ENCODE assay signal across 10 mouse cellular contexts in genomic region chr14:52313931-52314807, GRCm38 (mm10). TPM values are rescaled to one million over a fixed set of nuclear protein-coding genes. Genes with fewer than 3 reads are reported as not detected.
DNase-seq lines count a peak whose midpoint lies in the region; ATAC-seq and TF ChIP-seq lines count a peak whose summit lies in the region.
"Had no signal": no experiment of that assay in that cellular context is flagged by ENCODE, and none has a peak within 500 bp of the region (broad histone marks: within the 10 kb centered on the region; RNA-seq: fewer than 3 reads in every experiment).

No protein-coding gene starts in this region.

- DNase-seq in kidney, adult 11 months, result no peak
- no peak for DNase-seq in embryonic facial prominence, embryonic 11.5 days (ENCODE audit: low spot score)
- no peak for DNase-seq in midbrain, postnatal 0 days (ENCODE audit: low spot score)
- no peak for DNase-seq in layer of hippocampus, adult 8-10 months (ENCODE audit: low spot score in 2 of 2)
- DNase-seq in layer of hippocampus, adult 9-11 months, result no peak
- no peak for DNase-seq in thymus, postnatal 4 days
- DNase-seq: right cerebral cortex, postnatal 4 days had no signal

- peaks cover 6% of the 10 kb centered on the region; the same call in 1 of the 2 replicates for H3K9me3 ChIP-seq in kidney, embryonic 16.5 days (ENCODE audit: low read length)
- no peaks in the 10 kb centered on the region for H3K9me3 ChIP-seq in embryonic facial prominence, embryonic 11.5 days (replicated peaks; ENCODE audit: control insufficient read depth, low read length)
- no peaks in the 10 kb centered on the region for H3K9me3 ChIP-seq in hindbrain, embryonic 16.5 days (ENCODE audit: control insufficient read depth, low read length)
- no peaks in the 10 kb centered on the region for H3K9me3 ChIP-seq in midbrain, postnatal 0 days (ENCODE audit: low read length)

- 0 out of 2 replicates have a peak, but pooled peaks have one; percentile 4 for TF ChIP-seq CTCF in midbrain, postnatal 0 days (IDR thresholded peaks at IDR 0.05)

- H3K36me3 ChIP-seq in kidney, embryonic 16.5 days (ENCODE audit: insufficient read depth, low read length), result peaks cover 47% of the 10 kb centered on the region
- H3K36me3 ChIP-seq in embryonic facial prominence, embryonic 11.5 days (replicated peaks; ENCODE audit: control insufficient read depth, insufficient read depth, low read depth, low read length), result peaks cover 29% of the 10 kb centered on the region
- peaks cover 21% of the 10 kb centered on the region for H3K36me3 ChIP-seq in hindbrain, embryonic 16.5 days (ENCODE audit: control insufficient read depth, insufficient read depth, low read length)
- peaks cover 26% of the 10 kb centered on the region for H3K36me3 ChIP-seq in midbrain, postnatal 0 days (ENCODE audit: insufficient read depth, low read length)

- peak overlapping the region; percentile 88 for H3K4me3 ChIP-seq in kidney, embryonic 16.5 days (ENCODE audit: low read length)
- H3K4me3 ChIP-seq in embryonic facial prominence, embryonic 11.5 days (ENCODE audit: low read depth, low read length), result no peak overlapping the region; the same call in 1 of the 2 replicates
- H3K4me3 ChIP-seq in hindbrain, embryonic 16.5 days (ENCODE audit: low read length), result peak overlapping the region; percentile 61
- peak overlapping the region; percentile 86; the same call in 1 of the 2 replicates for H3K4me3 ChIP-seq in midbrain, postnatal 0 days (ENCODE audit: low read depth, low read length)

- 0 out of 2 replicates have a peak overlapping the region, but pooled peaks have one; percentile 94 for H3K9ac ChIP-seq in kidney, embryonic 16.5 days (replicated peaks; ENCODE audit: low read length)
- no peak overlapping the region; the same call in 1 of the 2 replicates for H3K9ac ChIP-seq in embryonic facial prominence, embryonic 11.5 days (replicated peaks; ENCODE audit: low read length)
- peak overlapping the region; percentile 87; the same call in 1 of the 2 replicates for H3K9ac ChIP-seq in hindbrain, embryonic 16.5 days (ENCODE audit: low read depth, low read length)
- no peak overlapping the region; the same call in 1 of the 2 replicates for H3K9ac ChIP-seq in midbrain, postnatal 0 days (replicated peaks; ENCODE audit: low read length, poor library complexity, severe bottlenecking)

- 86% methylated on average over 26 of the region's 26 CpGs for WGBS in kidney, embryonic 16.5 days
- 88% methylated on average over 26 of the region's 26 CpGs for WGBS in embryonic facial prominence, embryonic 11.5 days
- 80% methylated on average over 26 of the region's 26 CpGs for WGBS in hindbrain, embryonic 16.5 days
- 78% methylated on average over 26 of the region's 26 CpGs for WGBS in midbrain, postnatal 0 days

- H3K4me2 ChIP-seq in kidney, embryonic 16.5 days (replicated peaks; ENCODE audit: low read depth, low read length), result peak overlapping the region; percentile 72
- peak overlapping the region; percentile 87; the same call in 1 of the 2 replicates for H3K4me2 ChIP-seq in embryonic facial prominence, embryonic 11.5 days (ENCODE audit: low read depth, low read length)
- H3K4me2 ChIP-seq in hindbrain, embryonic 16.5 days (ENCODE audit: low read length), result peak overlapping the region; percentile 93
- H3K4me2 ChIP-seq in midbrain, postnatal 0 days (ENCODE audit: low read depth, low read length, poor library complexity, severe bottlenecking), result peak overlapping the region; percentile 85

- ATAC-seq in kidney, embryonic 16.5 days (ENCODE audit: low FRiP score, low TSS enrichment), result no peak
- ATAC-seq in embryonic facial prominence, embryonic 11.5 days (replicated peaks; ENCODE audit: insufficient number of reproducible peaks, low FRiP score, low TSS enrichment, low read depth), result no peak
- no peak for ATAC-seq in hindbrain, embryonic 16.5 days
- no peak for ATAC-seq in midbrain, postnatal 0 days (ENCODE audit: low FRiP score)

- H3K4me1 ChIP-seq in kidney, embryonic 16.5 days (ENCODE audit: insufficient read depth, low read length), result peaks cover 39% of the 10 kb centered on the region
- H3K4me1 ChIP-seq in embryonic facial prominence, embryonic 11.5 days (ENCODE audit: control insufficient read depth, insufficient read depth, low read length), result peaks cover 9% of the 10 kb centered on the region
- peaks cover 45% of the 10 kb centered on the region for H3K4me1 ChIP-seq in hindbrain, embryonic 16.5 days (ENCODE audit: control insufficient read depth, insufficient read depth, low read depth, low read length)
- peaks cover 13% of the 10 kb centered on the region for H3K4me1 ChIP-seq in midbrain, postnatal 0 days (ENCODE audit: insufficient read depth, low read length)

- no peaks in the 10 kb centered on the region for H3K27me3 ChIP-seq in kidney, embryonic 16.5 days (ENCODE audit: insufficient read depth, low read length)
- H3K27me3 ChIP-seq in embryonic facial prominence, embryonic 11.5 days (ENCODE audit: control insufficient read depth, insufficient read depth, low read length), result no peaks in the 10 kb centered on the region
- no peaks in the 10 kb centered on the region for H3K27me3 ChIP-seq in hindbrain, embryonic 16.5 days (replicated peaks; ENCODE audit: control insufficient read depth, insufficient read depth, low read length)
- H3K27me3 ChIP-seq in midbrain, postnatal 0 days (ENCODE audit: insufficient read depth, low read length), result no peaks in the 10 kb centered on the region

- H3K27ac ChIP-seq in kidney, embryonic 16.5 days (ENCODE audit: low read length), result no peak overlapping the region
- no peak overlapping the region for H3K27ac ChIP-seq in embryonic facial prominence, embryonic 11.5 days (replicated peaks; ENCODE audit: low read depth, low read length)
- H3K27ac ChIP-seq in hindbrain, embryonic 16.5 days (ENCODE audit: low read depth, low read length), result no peak overlapping the region
- 0 out of 2 replicates have a peak overlapping the region, but pooled peaks have one; percentile 18 for H3K27ac ChIP-seq in midbrain, postnatal 0 days (ENCODE audit: low read depth, low read length)

RNA-seq across cellular contexts. Expression of gene Mettl3, which starts 9.2 kb away (rescaled TPM):
- 51.7 and 57.0 TPM in 2 replicates for polyA plus RNA-seq in kidney, embryonic 16.5 days (2015; fragmentation: Nextera tagmentation; extraction: Ambion mirVana)
- polyA plus RNA-seq in embryonic facial prominence, embryonic 11.5 days (2014; fragmentation: Nextera tagmentation; extraction: Ambion mirVana), result 49.8 and 50.1 TPM in 2 replicates
- polyA plus RNA-seq in hindbrain, embryonic 16.5 days (2015; fragmentation: Nextera tagmentation; extraction: Ambion mirVana), result 41.6 and 45.4 TPM in 2 replicates
- 19.6 and 22.6 TPM in 2 replicates for total RNA-seq in midbrain, postnatal 0 days (2014; rRNA removed)
- 24.1 and 24.2 TPM in 2 replicates for polyA plus RNA-seq in midbrain, postnatal 0 days (2015; fragmentation: Nextera tagmentation; extraction: Ambion mirVana)
- total RNA-seq in layer of hippocampus, adult 8-10 months (2022), result 10 to 100 TPM; 35.5 to 54.7 (median 43.9) TPM

RNA-seq across cellular contexts. Expression of gene Sall2, which starts 14.4 kb away (rescaled TPM):
- polyA plus RNA-seq in kidney, embryonic 16.5 days (2015; fragmentation: Nextera tagmentation; extraction: Ambion mirVana), result 39.1 and 46.0 TPM in 2 replicates
- 39.6 and 40.1 TPM in 2 replicates for polyA plus RNA-seq in embryonic facial prominence, embryonic 11.5 days (2014; fragmentation: Nextera tagmentation; extraction: Ambion mirVana)
- polyA plus RNA-seq in hindbrain, embryonic 16.5 days (2015; fragmentation: Nextera tagmentation; extraction: Ambion mirVana), result 40.6 and 49.0 TPM in 2 replicates
- total RNA-seq in midbrain, postnatal 0 days (2014; rRNA removed), result 98.8 and 112 TPM in 2 replicates
- 37.8 and 39.0 TPM in 2 replicates for polyA plus RNA-seq in midbrain, postnatal 0 days (2015; fragmentation: Nextera tagmentation; extraction: Ambion mirVana)
- 10 to 100 TPM; 44.9 to 46.8 (median 45.8) TPM for total RNA-seq in layer of hippocampus, adult 8-10 months (2022)

RNA-seq across cellular contexts. Expression of gene Rab2b, which starts 34.8 kb away (rescaled TPM):
- 23.3 and 24.4 TPM in 2 replicates for polyA plus RNA-seq in kidney, embryonic 16.5 days (2015; fragmentation: Nextera tagmentation; extraction: Ambion mirVana)
- 26.1 and 26.5 TPM in 2 replicates for polyA plus RNA-seq in embryonic facial prominence, embryonic 11.5 days (2014; fragmentation: Nextera tagmentation; extraction: Ambion mirVana)
- polyA plus RNA-seq in hindbrain, embryonic 16.5 days (2015; fragmentation: Nextera tagmentation; extraction: Ambion mirVana), result 55.5 and 59.0 TPM in 2 replicates
- total RNA-seq in midbrain, postnatal 0 days (2014; rRNA removed), result 56.7 and 57.7 TPM in 2 replicates
- polyA plus RNA-seq in midbrain, postnatal 0 days (2015; fragmentation: Nextera tagmentation; extraction: Ambion mirVana), result 48.2 and 57.6 TPM in 2 replicates
- 10 to 100 TPM; 33.2 to 41.8 (median 37.8) TPM for total RNA-seq in layer of hippocampus, adult 8-10 months (2022)

RNA-seq across cellular contexts. Expression of gene Tox4, which starts 35.2 kb away (rescaled TPM):
- polyA plus RNA-seq in kidney, embryonic 16.5 days (2015; fragmentation: Nextera tagmentation; extraction: Ambion mirVana), result 43.6 and 46.2 TPM in 2 replicates
- 47.7 and 51.5 TPM in 2 replicates for polyA plus RNA-seq in embryonic facial prominence, embryonic 11.5 days (2014; fragmentation: Nextera tagmentation; extraction: Ambion mirVana)
- 46.9 and 54.1 TPM in 2 replicates for polyA plus RNA-seq in hindbrain, embryonic 16.5 days (2015; fragmentation: Nextera tagmentation; extraction: Ambion mirVana)
- total RNA-seq in midbrain, postnatal 0 days (2014; rRNA removed), result 54.7 and 58.5 TPM in 2 replicates
- polyA plus RNA-seq in midbrain, postnatal 0 days (2015; fragmentation: Nextera tagmentation; extraction: Ambion mirVana), result 44.9 and 47.7 TPM in 2 replicates
- 10 to 100 TPM; 58.5 to 76.8 (median 70.4) TPM for total RNA-seq in layer of hippocampus, adult 8-10 months (2022)

RNA-seq across cellular contexts. Expression of gene Olfr1513, which starts 42.0 kb away (rescaled TPM):
- polyA plus RNA-seq in kidney, embryonic 16.5 days (2015; fragmentation: Nextera tagmentation; extraction: Ambion mirVana), result not detected in 2 replicates
- polyA plus RNA-seq in embryonic facial prominence, embryonic 11.5 days (2014; fragmentation: Nextera tagmentation; extraction: Ambion mirVana), result not detected in 2 replicates
- polyA plus RNA-seq in hindbrain, embryonic 16.5 days (2015; fragmentation: Nextera tagmentation; extraction: Ambion mirVana), result not detected in 2 replicates
- not detected in 2 replicates for total RNA-seq in midbrain, postnatal 0 days (2014; rRNA removed)
- not detected in 2 replicates for polyA plus RNA-seq in midbrain, postnatal 0 days (2015; fragmentation: Nextera tagmentation; extraction: Ambion mirVana)
- total RNA-seq in layer of hippocampus, adult 8-10 months (2022), result not detected
- total RNA-seq: layer of hippocampus, postnatal 10 days had no signal

Comparison
In these comparisons a context has a peak if more than half of its experiments do, and no peak if none do; other contexts are left out.
1. H3K9ac ChIP-seq: peak in kidney, embryonic 16.5 days (single experiment) and hindbrain, embryonic 16.5 days (single experiment); none in embryonic facial prominence, embryonic 11.5 days (single experiment) and midbrain, postnatal 0 days (single experiment).
2. Peak in every context shown above with its lines, with median percentiles within 50 percentile points of each other: H3K4me2 ChIP-seq.